Mouse (Mus musculus): ENCODE results near the gene Cavin1. TPM values are rescaled to one million over a fixed set of nuclear protein-coding genes. Genes with fewer than 3 reads are reported as not detected.

Gene Cavin1
- polyA plus RNA-seq, 1 experiment = 35.0 TPM

DNA sequence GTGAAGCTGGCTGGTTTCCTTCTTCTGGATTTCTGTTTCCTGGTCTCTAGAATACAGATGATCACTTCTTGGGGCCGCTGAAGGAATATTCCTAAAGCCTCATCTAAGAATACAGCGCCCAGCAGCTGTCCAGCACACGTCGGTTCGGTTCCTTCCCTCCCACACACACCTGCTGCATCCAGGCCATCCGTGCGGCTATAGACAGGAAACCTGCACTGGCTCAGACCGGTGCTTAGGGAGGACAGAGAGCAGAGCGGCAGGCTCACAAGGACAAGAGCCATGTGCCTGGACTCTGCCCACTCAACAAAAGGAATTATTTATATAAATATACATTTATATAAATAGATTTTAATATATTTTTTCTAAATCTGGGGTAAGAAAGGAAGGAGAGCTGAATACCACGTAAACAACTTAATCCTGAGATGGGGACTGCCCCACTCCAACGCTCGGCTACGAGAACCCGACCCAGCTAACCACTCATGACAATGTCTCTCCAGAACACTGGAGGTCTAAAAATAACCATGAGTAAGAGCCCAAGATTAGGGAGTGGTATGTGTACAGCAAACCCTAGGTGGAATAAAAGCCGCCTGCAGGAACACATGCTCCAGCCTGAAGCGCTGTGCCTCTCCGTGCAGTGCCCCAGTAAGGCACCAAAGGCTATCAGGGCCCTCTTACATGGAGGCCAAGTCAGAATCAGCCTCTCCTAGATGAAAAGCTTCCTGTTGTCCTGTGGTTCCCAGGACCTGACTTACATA, 58.1 kb downstream of the Cavin1 start:
- H3K4me3 ChIP-seq (ENCODE audit: insufficient read depth, low read depth, low read length) = no peak overlapping the region
- no peak for TF ChIP-seq POLR2A (IDR thresholded peaks at IDR 0.05; ENCODE audit: low read depth, low read length)
- TF ChIP-seq CTCF (conservative IDR thresholded peaks at IDR 0.05; ENCODE audit: insufficient read depth, insufficient read length, low read depth, low read length) = no peak
- no peak overlapping the region for H3K27ac ChIP-seq (ENCODE audit: insufficient read depth, low read depth, low read length)
- peaks cover 8% of the 10 kb centered on the region; the same call in 1 of the 2 replicates for H3K4me1 ChIP-seq (ENCODE audit: control insufficient read depth, insufficient read depth, low read length)
- no peaks in the 10 kb centered on the region for H3K27me3 ChIP-seq (replicated peaks; ENCODE audit: control insufficient read depth, insufficient read depth, low read length)
- peaks cover 3% of the 10 kb centered on the region; the same call in 1 of the 2 replicates for H3K36me3 ChIP-seq (ENCODE audit: control insufficient read depth, insufficient read depth, low read length)
- DNase-seq = no peak
- 68% methylated on average over 17 of the region's 17 CpGs for WGBS

DNA sequence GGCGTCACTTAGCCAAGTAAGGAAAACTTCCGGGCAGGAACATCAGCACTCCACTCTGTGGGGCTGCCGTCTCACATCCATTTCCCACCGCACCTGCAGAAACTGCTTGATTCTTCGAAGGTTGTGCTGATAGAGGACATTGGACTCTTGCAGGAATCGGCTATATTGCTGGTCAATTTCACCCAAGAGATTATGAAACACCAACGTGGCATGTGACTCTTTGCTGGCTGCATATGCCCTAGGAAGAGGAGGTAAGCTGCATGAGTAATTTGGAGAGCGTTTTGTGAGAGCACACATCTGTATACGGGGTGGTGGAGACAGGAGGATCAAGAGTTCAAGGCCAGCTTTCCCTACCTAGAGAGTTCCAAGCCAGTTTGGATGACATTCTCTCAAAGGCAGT, 62.1 kb downstream of the Cavin1 start:
- peaks cover 8% of the 10 kb centered on the region; the same call in 1 of the 2 replicates for H3K4me1 ChIP-seq (ENCODE audit: control insufficient read depth, insufficient read depth, low read length)
- WGBS = 61% methylated on average over 9 of the region's 9 CpGs
- H3K36me3 ChIP-seq (ENCODE audit: control insufficient read depth, insufficient read depth, low read length) = peaks cover 2% of the 10 kb centered on the region; the same call in 1 of the 2 replicates
- peak overlapping the region; percentile 15; the same call in 1 of the 2 replicates for H3K27ac ChIP-seq (ENCODE audit: insufficient read depth, low read depth, low read length)
- H3K4me3 ChIP-seq (ENCODE audit: insufficient read depth, low read depth, low read length) = no peak overlapping the region
- DNase-seq = no peak
- no peaks in the 10 kb centered on the region for H3K27me3 ChIP-seq (replicated peaks; ENCODE audit: control insufficient read depth, insufficient read depth, low read length)
- no peak for TF ChIP-seq POLR2A (IDR thresholded peaks at IDR 0.05; ENCODE audit: low read depth, low read length)

DNA sequence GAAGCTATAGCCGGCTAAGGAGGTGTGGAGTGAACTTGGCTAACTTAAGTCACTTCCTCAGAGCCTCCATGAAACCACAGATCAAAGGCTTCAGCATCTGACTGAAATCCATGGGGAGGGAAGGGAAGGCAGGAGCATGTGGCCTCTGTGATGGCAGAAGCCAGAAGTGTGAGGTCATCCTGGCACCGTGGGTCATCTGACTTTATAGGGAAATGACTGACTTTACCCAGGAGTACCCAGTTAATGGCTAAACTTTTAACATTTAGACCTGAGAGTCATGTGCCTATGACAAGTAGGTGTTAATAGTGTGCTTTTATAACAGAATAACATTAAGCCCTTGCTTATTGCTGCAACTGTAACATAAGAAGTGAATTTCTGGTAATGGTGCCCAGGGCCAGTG, 62.6 kb downstream of the Cavin1 start:
- 35% methylated on average over 2 of the region's 2 CpGs for WGBS
- peaks cover 8% of the 10 kb centered on the region; the same call in 1 of the 2 replicates for H3K4me1 ChIP-seq (ENCODE audit: control insufficient read depth, insufficient read depth, low read length)
- TF ChIP-seq CTCF (conservative IDR thresholded peaks at IDR 0.05; ENCODE audit: insufficient read depth, insufficient read length, low read depth, low read length) (no peak), POLR2A (IDR thresholded peaks at IDR 0.05; ENCODE audit: low read depth, low read length) (no peak)

DNA sequence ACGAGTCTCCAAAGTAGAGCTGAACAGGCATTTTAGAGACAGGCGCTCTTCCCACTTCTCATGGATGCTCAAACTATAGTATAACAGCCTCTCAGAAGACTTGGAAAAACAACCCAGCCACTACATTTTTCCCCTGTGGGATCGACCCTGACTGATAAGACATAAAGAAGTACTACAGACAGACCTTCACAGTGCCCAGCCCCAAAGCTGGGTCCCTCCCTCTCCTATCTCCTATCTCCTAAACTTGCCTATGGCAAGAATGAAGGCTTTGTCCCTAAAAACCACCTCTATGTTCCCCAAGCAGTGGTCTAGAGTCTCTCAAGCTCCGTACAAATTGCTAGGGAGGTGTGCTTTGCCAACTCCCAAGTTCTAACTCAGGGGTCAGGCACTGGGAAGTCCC, 63.8 kb downstream of the Cavin1 start:
- Histone ChIP-seq H3K36me3 (ENCODE audit: control insufficient read depth, insufficient read depth, low read length) (peaks cover 2% of the 10 kb centered on the region; the same call in 1 of the 2 replicates), H3K27ac (ENCODE audit: insufficient read depth, low read depth, low read length) (no peak overlapping the region), H3K4me1 (ENCODE audit: control insufficient read depth, insufficient read depth, low read length) (peaks cover 8% of the 10 kb centered on the region; the same call in 1 of the 2 replicates), H3K4me3 (ENCODE audit: insufficient read depth, low read depth, low read length) (no peak overlapping the region), H3K27me3 (replicated peaks; ENCODE audit: control insufficient read depth, insufficient read depth, low read length) (no peaks in the 10 kb centered on the region)
- DNase-seq = no peak
- TF ChIP-seq CTCF (conservative IDR thresholded peaks at IDR 0.05; ENCODE audit: insufficient read depth, insufficient read length, low read depth, low read length) (no peak), POLR2A (IDR thresholded peaks at IDR 0.05; ENCODE audit: low read depth, low read length) (no peak)
- 91% methylated on average over 4 of the region's 4 CpGs for WGBS

More for the DNA sequence above, 62.6 kb downstream of the Cavin1 start:
- no peaks in the 10 kb centered on the region for H3K27me3 ChIP-seq (replicated peaks; ENCODE audit: control insufficient read depth, insufficient read depth, low read length)
- peaks cover 2% of the 10 kb centered on the region; the same call in 1 of the 2 replicates for H3K36me3 ChIP-seq (ENCODE audit: control insufficient read depth, insufficient read depth, low read length)
- no peak overlapping the region for H3K4me3 ChIP-seq (ENCODE audit: insufficient read depth, low read depth, low read length)
- peak overlapping the region; percentile 15; the same call in 1 of the 2 replicates for H3K27ac ChIP-seq (ENCODE audit: insufficient read depth, low read depth, low read length)
- peak; percentile 76 for DNase-seq

Other genes starting within 250 kb of the Cavin1 start
- 445 and 472 TPM in 2 replicates for gene Rab5c, start 232.7 kb downstream of the Cavin1 start, polyA plus RNA-seq (2012; rRNA removed)
- gene Kcnh4, start 210.9 kb downstream of the Cavin1 start, polyA plus RNA-seq (2012; rRNA removed) = 0.04 and 0.08 TPM in 2 replicates
- gene Hcrt, start 208.0 kb downstream of the Cavin1 start, polyA plus RNA-seq (2012; rRNA removed) = not detected in 2 replicates
- gene Ghdc, start 199.9 kb downstream of the Cavin1 start, polyA plus RNA-seq (2012; rRNA removed) = 30.4 and 31.8 TPM in 2 replicates
- 23.2 and 24.0 TPM in 2 replicates for gene Stat5b, start 120.2 kb downstream of the Cavin1 start, polyA plus RNA-seq (2012; rRNA removed)
- 15.8 and 16.6 TPM in 2 replicates for gene Stat5a, start 111.5 kb downstream of the Cavin1 start, polyA plus RNA-seq (2012; rRNA removed)
- gene Stat3, start 31.3 kb downstream of the Cavin1 start, polyA plus RNA-seq (2012; rRNA removed) = 55.5 and 57.2 TPM in 2 replicates
- 48.4 and 54.0 TPM in 2 replicates for gene Atp6v0a1, start 38.6 kb upstream of the Cavin1 start, polyA plus RNA-seq (2012; rRNA removed)
- gene Naglu, start 99.1 kb upstream of the Cavin1 start, polyA plus RNA-seq (2012; rRNA removed) = 50.6 and 60.6 TPM in 2 replicates
- gene Hsd17b1, start 107.5 kb upstream of the Cavin1 start, polyA plus RNA-seq (2012; rRNA removed) = 0.44 and 0.83 TPM in 2 replicates
- gene Coasy, start 111.7 kb upstream of the Cavin1 start, polyA plus RNA-seq (2012; rRNA removed) = 154 and 200 TPM in 2 replicates
- 56.9 and 67.9 TPM in 2 replicates for gene Mlx, start 116.4 kb upstream of the Cavin1 start, polyA plus RNA-seq (2012; rRNA removed)
- 1.2 and 1.9 TPM in 2 replicates for gene Psmc3ip, start 124.5 kb upstream of the Cavin1 start, polyA plus RNA-seq (2012; rRNA removed)
- 60.0 and 65.2 TPM in 2 replicates for gene Retreg3, start 149.0 kb upstream of the Cavin1 start, polyA plus RNA-seq (2012; rRNA removed)
- 14.1 and 19.2 TPM in 2 replicates for gene Tubg1, start 149.1 kb upstream of the Cavin1 start, polyA plus RNA-seq (2012; rRNA removed)
- gene Tubg2, start 185.0 kb upstream of the Cavin1 start, polyA plus RNA-seq (2012; rRNA removed) = 1.4 and 1.8 TPM in 2 replicates
- gene Cntnap1, start 199.6 kb upstream of the Cavin1 start, polyA plus RNA-seq (2012; rRNA removed) = 3.4 and 3.6 TPM in 2 replicates
- 19.3 and 22.7 TPM in 2 replicates for gene Plekhh3, start 200.5 kb upstream of the Cavin1 start, polyA plus RNA-seq (2012; rRNA removed)
- gene Ccr10, start 204.6 kb upstream of the Cavin1 start, polyA plus RNA-seq (2012; rRNA removed) = 0.33 and 0.34 TPM in 2 replicates

All from kidney, adult 2 months (tissue).